In genomic region chr1:84590534-84590933, GRCm38 (mm10) we compare ENCODE assay signal across 14 mouse cellular contexts.
"Had no signal": no experiment of that assay in that cellular context is flagged by ENCODE, and none has a peak within 500 bp of the region (broad histone marks: within the 10 kb centered on the region; RNA-seq: fewer than 3 reads in every experiment).

No protein-coding gene starts in this region.

- H3K4me2 ChIP-seq: limb, embryonic 12.5 days; liver, embryonic 13.5 days; lung, embryonic 15.5 days; neural tube, embryonic 13.5 days; stomach, embryonic 15.5 days had no signal

- H3K4me3 ChIP-seq: layer of hippocampus, adult 2 months; limb, embryonic 12.5 days; liver, embryonic 13.5 days; lung, embryonic 15.5 days; neural tube, embryonic 13.5 days; stomach, embryonic 15.5 days had no signal

- DNase-seq: kidney, adult 18-20 months; kidney, postnatal 10 days; kidney, postnatal 4 days; liver; liver, embryonic 13.5 days; liver, postnatal 0 days; right cerebral cortex, postnatal 14 days; thymus, adult 2 months; thymus, postnatal 36 days had no signal

- H3K27ac ChIP-seq: layer of hippocampus, adult 2 months; limb, embryonic 12.5 days; liver, embryonic 13.5 days; lung, embryonic 15.5 days; stomach, embryonic 15.5 days had no signal

- H3K9ac ChIP-seq: limb, embryonic 12.5 days; liver, embryonic 13.5 days; liver, postnatal 0 days; lung, embryonic 15.5 days; neural tube, embryonic 13.5 days; stomach, embryonic 15.5 days had no signal

- H3K36me3 ChIP-seq: limb, embryonic 12.5 days; liver, embryonic 13.5 days; lung, embryonic 15.5 days; neural tube, embryonic 13.5 days; stomach, embryonic 15.5 days had no signal

- ATAC-seq: liver, postnatal 0 days had no signal

- H3K9me3 ChIP-seq: limb, embryonic 12.5 days; liver, embryonic 13.5 days; lung, embryonic 15.5 days; neural tube, embryonic 13.5 days; stomach, embryonic 15.5 days had no signal

- H3K27me3 ChIP-seq: liver, embryonic 13.5 days; lung, embryonic 15.5 days; neural tube, embryonic 13.5 days; stomach, embryonic 15.5 days had no signal

- H3K4me1 ChIP-seq: liver, embryonic 13.5 days; lung, embryonic 15.5 days; stomach, embryonic 15.5 days had no signal
